Mouse (Mus musculus) neural tube, embryonic 14.5 days (tissue): ENCODE results near the gene Smoc1. TPM values are rescaled to one million over a fixed set of nuclear protein-coding genes. Genes with fewer than 3 reads are reported as not detected.
A peak's percentile ranks its signal among the peaks of the same experiment; 100 is the strongest.

Source experiments
- ATAC-seq: fragments of 200-750 bp; cut with Nextera tagmentation; 2 replicates; pipeline ENCODE4 v1.8.0; 2017; ENCODE audit warnings: low read depth, mild to moderate bottlenecking, moderate TSS enrichment, moderate library complexity
- H3K27ac ChIP-seq: fragments of 300-500 bp; sonication (generic); 2 replicates; pipeline ENCODE4 v1.5.1; 2014; ENCODE audit warnings: low read depth, mild to moderate bottlenecking, control low read depth, low read length, moderate library complexity, mixed read lengths
- H3K27me3 ChIP-seq: fragments of 300-500 bp; sonication (generic); 2 replicates; pipeline ENCODE4 v1.6.1; 2014; ENCODE audit warnings: low read length; ENCODE audit not compliant: control insufficient read depth, insufficient read depth
- H3K36me3 ChIP-seq: fragments of 300-500 bp; sonication (generic); 2 replicates; pipeline ENCODE4 v1.6.1; 2014; ENCODE audit warnings: low read length, mixed read lengths; ENCODE audit not compliant: control insufficient read depth, insufficient read depth
- H3K4me1 ChIP-seq: fragments of 300-500 bp; sonication (generic); 2 replicates; pipeline ENCODE4 v1.6.1; 2014; ENCODE audit warnings: low read length; ENCODE audit not compliant: control insufficient read depth, insufficient read depth
- H3K4me2 ChIP-seq: fragments of 300-500 bp; sonication (generic); 2 replicates; pipeline ENCODE4 v1.6.1; 2014; ENCODE audit warnings: mild to moderate bottlenecking, low read depth, low read length, control low read depth
- H3K4me3 ChIP-seq: fragments of 300-500 bp; sonication (generic); 2 replicates; pipeline ENCODE4 v1.5.1; 2014; ENCODE audit warnings: low read depth, low read length, control low read depth, mixed read lengths
- H3K9ac ChIP-seq: fragments of 300-500 bp; sonication (generic); replicated peaks from 2 replicates; pipeline ENCODE4 v1.6.1; 2014; ENCODE audit warnings: low read depth, mild to moderate bottlenecking, control low read depth, low read length, mixed read lengths
- H3K9me3 ChIP-seq: fragments of 300-500 bp; sonication (generic); 2 replicates; pipeline ENCODE4 v1.6.1; 2016; ENCODE audit warnings: low read length; ENCODE audit not compliant: control insufficient read depth
- WGBS: fragments of 180-500 bp; shearing (Covaris S2); extraction: QIAGEN DNeasy Blood & Tissue Kit; methylation state at CpG from one replicate; pipeline ENCODE4 v1.1.7; 2014; 5-methylcytosine and 5-hydroxymethylcytosine counted together
- polyA plus RNA-seq: library from polyadenylated mRNA; unstranded; fragments of >200 nt; fragmentation: Nextera tagmentation; extraction: Ambion mirVana; gene quantifications from 2 replicates; pipeline ENCODE4 v1.2.1, GENCODE M21; 2014

Gene Smoc1
- polyA plus RNA-seq, 1 experiment from 2014 or later, result 10.1 TPM

DNA sequence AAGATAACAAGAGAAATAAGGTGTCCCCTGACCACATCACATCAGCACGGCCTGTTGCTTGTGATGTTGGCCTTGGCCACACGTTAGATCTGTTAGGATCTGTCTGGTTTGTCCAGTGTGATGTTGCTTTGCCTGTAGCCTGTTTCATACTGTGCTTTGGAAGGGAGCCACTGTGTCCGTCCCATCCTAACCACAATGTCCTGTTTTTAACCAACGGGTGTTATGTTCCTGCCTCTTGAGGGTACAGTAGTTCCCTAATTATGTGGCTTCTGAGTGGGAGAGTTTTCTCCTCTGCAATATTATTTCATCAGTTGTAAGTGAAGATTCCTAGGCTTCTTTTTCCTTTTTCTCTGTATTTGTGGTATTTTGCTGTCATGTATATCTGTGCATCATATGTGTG, 31.3 kb upstream of the Smoc1 start:
- Histone ChIP-seq H3K4me1 (no peaks in the 10 kb centered on the region), H3K9ac (no peak overlapping the region), H3K9me3 (no peaks in the 10 kb centered on the region), H3K27ac (no peak overlapping the region), H3K4me3 (no peak overlapping the region), H3K4me2 (no peak overlapping the region), H3K27me3 (no peaks in the 10 kb centered on the region), H3K36me3 (no peaks in the 10 kb centered on the region)
- WGBS, result 95% methylated on average over 4 of the region's 4 CpGs
- no peak for ATAC-seq

DNA sequence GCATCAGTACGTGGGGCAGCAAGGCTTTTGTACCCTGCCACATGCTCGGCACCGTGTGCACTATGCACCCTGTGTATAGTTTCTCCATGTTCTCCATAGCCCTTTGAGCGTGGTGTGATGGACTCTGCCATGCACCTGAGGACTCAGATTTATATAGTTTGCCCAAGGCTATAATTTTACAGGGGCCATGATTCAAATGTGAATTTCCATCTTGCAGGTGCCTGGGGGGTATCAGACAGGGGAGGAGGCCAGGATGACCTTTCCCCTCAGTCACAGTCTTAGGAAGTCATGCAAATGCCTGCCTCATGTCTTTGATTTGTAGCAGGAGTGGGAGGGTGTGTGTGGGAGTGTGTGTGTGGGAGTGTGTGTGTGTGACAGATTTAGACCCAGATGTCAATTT, 29.0 kb upstream of the Smoc1 start:
- H3K27ac ChIP-seq, result no peak overlapping the region
- H3K9me3 ChIP-seq, result no peaks in the 10 kb centered on the region
- 46% methylated on average over 4 of the region's 4 CpGs for WGBS
- no peaks in the 10 kb centered on the region for H3K27me3 ChIP-seq
- H3K4me3 ChIP-seq, result no peak overlapping the region
- H3K4me2 ChIP-seq, result no peak overlapping the region
- H3K4me1 ChIP-seq, result no peaks in the 10 kb centered on the region
- no peaks in the 10 kb centered on the region for H3K36me3 ChIP-seq
- no peak for ATAC-seq
- H3K9ac ChIP-seq, result no peak overlapping the region

DNA sequence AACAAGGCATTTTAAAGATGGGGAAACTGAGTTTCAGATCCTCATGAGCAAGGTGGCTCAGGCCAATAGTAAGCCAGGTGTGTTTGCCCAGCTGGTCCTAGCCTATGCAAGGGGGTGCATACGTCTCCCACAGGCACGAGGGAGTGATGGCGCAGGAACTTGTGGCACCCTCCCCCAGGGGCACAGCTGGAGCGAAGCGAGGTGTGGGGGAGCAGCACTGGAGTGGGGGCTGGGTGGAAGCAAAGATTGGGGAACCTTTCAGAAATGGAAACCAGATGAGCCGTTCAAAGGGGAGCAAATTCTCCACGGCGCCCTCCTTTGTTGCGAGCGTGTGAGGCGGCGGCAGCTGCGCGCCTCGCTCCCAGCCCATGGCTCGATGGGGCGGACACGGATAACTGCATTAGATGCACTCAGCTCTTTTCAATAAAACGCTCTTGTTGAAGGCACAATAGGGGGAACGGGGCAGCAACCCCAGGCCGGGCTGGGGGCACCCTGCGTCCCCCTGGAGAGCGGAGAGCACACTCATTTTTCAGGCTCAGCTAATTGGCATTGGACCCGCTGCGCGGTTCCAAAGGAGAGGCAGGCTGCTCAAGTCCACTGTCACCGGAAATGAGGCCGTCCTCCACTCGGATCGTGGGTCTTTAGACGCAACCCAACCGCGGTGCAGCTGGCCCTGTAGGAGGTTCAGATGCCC, 27.9 kb upstream of the Smoc1 start:
- 0 out of 2 replicates have a peak overlapping the region, but pooled peaks have one; percentile 4 for H3K9ac ChIP-seq
- ATAC-seq, result peak; percentile 60; the same call in 1 of the 2 replicates
- H3K4me3 ChIP-seq, result peak overlapping the region; percentile 12; the same call in 1 of the 2 replicates
- peak overlapping the region; percentile 36 for H3K4me2 ChIP-seq
- under 1% methylated on average over 33 of the region's 33 CpGs for WGBS
- H3K4me1 ChIP-seq, result no peaks in the 10 kb centered on the region
- no peak overlapping the region for H3K27ac ChIP-seq
- no peaks in the 10 kb centered on the region for H3K36me3 ChIP-seq
- no peaks in the 10 kb centered on the region for H3K9me3 ChIP-seq
- H3K27me3 ChIP-seq, result no peaks in the 10 kb centered on the region

DNA sequence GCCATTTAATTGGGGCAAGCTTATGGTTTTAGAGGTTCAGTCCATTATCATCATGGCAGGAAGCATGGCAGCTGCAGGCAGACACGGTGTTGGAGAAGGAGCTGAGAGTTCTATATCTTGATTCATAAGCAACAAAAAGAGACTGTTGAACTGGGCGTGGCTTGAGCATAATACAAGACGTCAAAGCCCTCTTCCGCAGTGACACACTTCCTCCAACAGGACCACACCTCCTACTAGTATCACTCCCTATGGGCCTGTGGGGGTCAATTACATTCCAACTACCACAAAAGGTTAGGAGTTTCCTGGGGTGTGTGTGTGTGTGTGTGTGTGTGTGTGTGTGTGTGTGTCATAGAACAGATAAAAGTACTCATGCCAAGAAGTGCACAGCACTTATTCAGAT, 25.7 kb upstream of the Smoc1 start:
- no peaks in the 10 kb centered on the region for H3K4me1 ChIP-seq
- ATAC-seq, result no peak
- 68% methylated on average over 4 of the region's 4 CpGs for WGBS
- no peaks in the 10 kb centered on the region for H3K36me3 ChIP-seq
- H3K9me3 ChIP-seq, result no peaks in the 10 kb centered on the region
- no peak overlapping the region for H3K27ac ChIP-seq
- H3K27me3 ChIP-seq, result no peaks in the 10 kb centered on the region
- no peak overlapping the region for H3K4me2 ChIP-seq
- no peak overlapping the region for H3K4me3 ChIP-seq
- H3K9ac ChIP-seq, result no peak overlapping the region

DNA sequence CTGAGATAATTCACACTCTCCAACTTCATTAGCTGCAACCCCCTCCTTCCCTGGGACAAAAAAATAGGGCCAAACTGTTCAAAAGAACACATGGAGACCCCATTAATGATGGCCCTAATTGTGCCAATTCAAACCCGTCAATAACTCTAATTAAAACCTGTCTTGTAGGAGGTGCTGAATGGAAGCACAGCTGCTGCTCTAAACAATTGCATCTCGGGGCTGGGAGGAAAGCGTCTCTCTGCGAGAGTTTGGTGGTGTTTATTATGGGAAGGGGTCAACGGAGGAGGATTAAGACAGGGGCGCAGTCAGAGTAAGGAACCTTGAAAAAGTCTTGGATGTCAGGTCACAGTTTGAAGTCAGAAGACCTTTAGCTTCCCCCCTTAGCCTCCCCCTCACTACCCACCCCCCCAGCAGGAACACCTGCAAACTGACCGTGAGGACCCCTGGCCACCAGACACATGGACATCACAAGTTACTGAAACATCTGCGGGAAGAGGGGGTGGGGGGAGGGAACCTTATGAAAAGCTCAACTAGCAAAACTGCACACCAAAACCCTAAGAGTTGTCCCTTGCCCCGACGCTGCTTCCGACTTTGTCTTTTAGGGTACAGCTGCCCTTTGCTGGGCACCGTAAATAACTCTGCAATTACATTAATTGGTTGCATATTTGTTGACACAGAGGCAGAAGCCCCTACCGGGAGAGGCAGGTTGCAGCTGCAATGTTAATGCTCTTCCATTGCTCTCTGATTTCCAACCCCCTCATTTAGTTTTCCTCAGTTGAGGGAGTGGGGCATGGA, 23.6 kb upstream of the Smoc1 start:
- Histone ChIP-seq H3K4me1 (no peaks in the 10 kb centered on the region), H3K4me3 (no peak overlapping the region), H3K9me3 (no peaks in the 10 kb centered on the region), H3K36me3 (no peaks in the 10 kb centered on the region), H3K27ac (no peak overlapping the region), H3K9ac (no peak overlapping the region), H3K27me3 (no peaks in the 10 kb centered on the region), H3K4me2 (no peak overlapping the region)
- WGBS, result 7% methylated on average over 13 of the region's 13 CpGs
- ATAC-seq, result no peak

DNA sequence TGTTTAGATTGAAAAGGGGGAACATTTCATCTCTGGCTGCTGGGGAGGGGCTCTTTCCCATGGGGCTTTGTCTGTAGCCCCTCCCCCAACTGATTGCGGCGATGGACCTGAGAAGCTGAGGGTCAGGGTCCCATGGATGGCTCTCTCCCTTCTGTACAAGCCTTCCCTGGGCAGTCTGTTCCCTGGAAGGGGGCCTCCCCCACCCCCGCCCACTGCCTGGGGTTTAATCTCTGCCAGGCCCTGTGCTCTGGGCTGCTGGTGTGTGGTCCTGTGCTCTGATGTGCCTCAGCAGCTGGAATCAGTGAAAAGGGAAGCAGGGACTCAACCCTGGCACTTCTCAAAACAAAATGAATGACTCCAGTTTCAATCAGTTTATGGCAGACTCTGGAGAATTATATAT, 16.8 kb upstream of the Smoc1 start:
- Histone ChIP-seq H3K4me2 (no peak overlapping the region), H3K9me3 (no peaks in the 10 kb centered on the region), H3K9ac (no peak overlapping the region), H3K27me3 (no peaks in the 10 kb centered on the region), H3K4me1 (no peaks in the 10 kb centered on the region), H3K4me3 (no peak overlapping the region), H3K27ac (no peak overlapping the region), H3K36me3 (no peaks in the 10 kb centered on the region)
- ATAC-seq, result no peak
- 6% methylated on average over 3 of the region's 3 CpGs for WGBS

DNA sequence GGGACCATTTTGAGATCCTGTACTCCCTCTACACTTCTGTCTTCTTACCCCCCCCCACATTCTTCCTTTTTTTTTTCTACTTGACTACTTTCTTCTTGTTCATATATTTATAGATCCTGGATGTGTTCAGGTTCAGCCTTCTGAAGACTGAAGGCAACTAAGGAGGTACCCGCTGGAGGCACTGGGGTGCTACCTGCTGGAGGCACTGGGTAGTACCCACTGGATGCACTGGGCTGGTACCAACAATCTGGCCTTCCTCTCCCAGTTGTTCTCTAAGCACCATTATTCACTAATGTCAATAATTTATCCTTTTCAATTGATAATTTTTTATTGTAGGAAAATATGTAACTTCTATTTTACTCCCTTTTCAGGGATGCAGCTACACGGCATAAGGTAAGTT, 14.6 kb upstream of the Smoc1 start:
- H3K36me3 ChIP-seq, result no peaks in the 10 kb centered on the region
- H3K4me1 ChIP-seq, result no peaks in the 10 kb centered on the region
- 91% methylated on average over 2 of the region's 2 CpGs for WGBS
- H3K9ac ChIP-seq, result no peak overlapping the region
- H3K9me3 ChIP-seq, result no peaks in the 10 kb centered on the region
- H3K27me3 ChIP-seq, result no peaks in the 10 kb centered on the region
- no peak overlapping the region for H3K4me2 ChIP-seq
- no peak overlapping the region for H3K27ac ChIP-seq
- no peak overlapping the region for H3K4me3 ChIP-seq
- ATAC-seq, result no peak

DNA sequence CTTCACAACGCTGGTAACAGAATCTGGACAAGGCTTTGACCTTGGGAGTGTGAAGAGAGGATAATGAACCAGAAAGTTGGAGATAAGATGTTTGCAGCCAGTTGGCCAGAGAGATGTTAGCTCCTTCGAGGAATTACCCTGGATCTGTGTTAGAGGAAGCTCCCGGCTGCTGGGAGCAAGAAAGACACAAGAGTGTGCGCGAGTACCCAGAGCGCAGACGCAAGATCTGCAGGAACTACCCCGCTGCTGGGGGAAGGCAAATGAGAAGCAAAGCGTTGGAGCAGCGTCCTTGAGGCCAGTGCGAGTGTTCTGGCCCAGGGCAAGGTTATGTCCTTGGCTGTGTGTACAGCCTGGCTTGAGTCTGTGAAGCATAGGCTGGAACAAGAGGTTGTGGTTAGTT, 13.1 kb upstream of the Smoc1 start:
- no peak for ATAC-seq
- H3K4me3 ChIP-seq, result no peak overlapping the region
- no peak overlapping the region for H3K9ac ChIP-seq
- no peak overlapping the region for H3K27ac ChIP-seq
- WGBS, result 82% methylated on average over 11 of the region's 11 CpGs
- no peaks in the 10 kb centered on the region for H3K36me3 ChIP-seq
- no peak overlapping the region for H3K4me2 ChIP-seq
- no peaks in the 10 kb centered on the region for H3K4me1 ChIP-seq
- H3K9me3 ChIP-seq, result no peaks in the 10 kb centered on the region
- no peaks in the 10 kb centered on the region for H3K27me3 ChIP-seq

DNA sequence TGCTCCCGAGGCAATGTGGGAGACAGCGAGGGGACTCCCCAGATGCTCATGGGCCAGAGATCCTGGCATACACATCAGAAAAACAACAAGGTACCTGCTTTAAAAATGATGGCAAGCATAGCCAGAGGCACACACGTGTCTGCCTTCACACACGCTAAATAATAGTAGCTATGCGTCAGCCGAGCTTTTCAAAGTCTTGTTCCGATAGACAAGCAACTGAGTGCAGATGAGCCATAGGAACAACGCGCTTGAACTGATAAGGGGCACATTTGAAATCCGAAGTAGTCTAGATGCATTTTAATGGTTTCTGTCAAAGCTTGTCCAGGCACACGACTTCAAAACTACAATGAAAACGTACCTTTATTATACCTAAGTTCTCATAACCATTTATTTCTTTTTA, 9.0 kb upstream of the Smoc1 start:
- Histone ChIP-seq H3K27me3 (no peaks in the 10 kb centered on the region), H3K9me3 (no peaks in the 10 kb centered on the region), H3K4me3 (no peak overlapping the region), H3K36me3 (no peaks in the 10 kb centered on the region), H3K9ac (no peak overlapping the region), H3K4me1 (no peaks in the 10 kb centered on the region), H3K27ac (no peak overlapping the region), H3K4me2 (no peak overlapping the region)
- no peak for ATAC-seq
- 86% methylated on average over 12 of the region's 12 CpGs for WGBS
